Mouse (Mus musculus): ENCODE results near the gene Smad6.

- TF ChIP-seq ZC3H11A (IDR thresholded peaks at IDR 0.05; ENCODE audit: borderline replicate concordance, low read depth, low read length): no peak
- no peak for TF ChIP-seq CHD2 (IDR thresholded peaks at IDR 0.05; ENCODE audit: low read depth, low read length)
Observed at GRCm38 (mm10) chr9:64001081-64001480, 20.8 kb downstream of the Smad6 start.

Measured in ES-E14 (cell line).